Mouse (Mus musculus) hindlimb bud, embryonic 11.5 days (tissue): Measurements from ENCODE around the gene Rap1b.

Experiments
- DNase-seq: peaks from one replicate; pipeline ENCODE4 v3.0.0-alpha.2; 2012; ENCODE audit warnings: low read depth, low spot score; ENCODE audit errors: extremely low spot score

The Rap1b gene

DNA sequence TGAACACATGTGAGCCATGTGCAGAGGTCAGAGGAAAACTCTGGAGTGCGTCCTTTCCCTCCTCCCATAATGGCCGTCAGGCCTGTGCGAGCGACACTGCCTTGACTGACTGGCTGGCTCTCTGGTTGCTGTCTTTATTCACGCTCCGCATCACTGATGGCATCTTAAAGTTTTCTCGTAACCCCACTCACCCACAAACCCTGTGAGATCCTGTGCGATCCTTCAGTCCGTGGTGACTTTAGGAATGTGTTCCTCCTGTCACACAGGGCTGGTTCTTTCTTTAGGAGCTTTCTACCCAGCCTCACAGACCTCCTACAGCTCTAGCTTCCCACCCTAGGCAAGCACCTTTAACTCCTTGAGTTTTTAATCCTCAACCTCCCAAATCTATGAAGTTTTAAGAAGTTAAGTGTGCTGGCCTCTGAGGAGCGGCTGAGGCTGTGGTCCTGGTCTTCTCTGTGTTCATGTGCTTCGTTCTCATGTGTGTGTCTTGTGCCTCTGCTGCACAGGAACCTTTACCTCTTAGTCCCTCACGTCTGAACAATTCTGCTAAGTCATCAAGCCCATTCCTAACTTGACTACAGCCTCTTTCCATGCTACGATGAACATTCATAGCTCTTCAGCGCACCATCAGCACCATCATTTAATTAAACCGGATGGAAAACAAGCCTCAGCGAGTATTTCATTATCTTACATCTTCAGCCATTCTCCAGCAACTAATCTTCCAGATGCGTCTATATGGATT, 73.3 kb downstream of the Rap1b start:
- no peak for DNase-seq

DNA sequence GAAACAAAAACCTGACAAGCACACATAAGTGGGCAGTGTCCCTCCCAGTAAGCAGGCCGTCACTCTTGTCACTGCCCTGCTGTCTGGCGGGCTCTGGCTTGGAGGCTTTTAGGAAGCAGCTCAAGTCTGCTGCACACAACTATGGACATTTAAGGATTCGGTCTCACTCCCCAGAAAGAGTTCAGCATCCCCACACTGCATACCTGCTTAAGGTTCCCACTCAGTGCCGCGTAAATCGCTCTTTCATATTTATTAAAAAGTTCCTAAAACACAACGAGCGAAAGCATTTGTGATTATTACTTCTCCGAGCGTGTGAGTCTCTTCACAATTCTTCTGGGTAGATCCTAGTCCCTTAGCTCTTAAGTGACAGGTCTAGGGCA, 74.7 kb downstream of the Rap1b start:
- no peak for DNase-seq

- DNase-seq = no peak
Observed at GRCm38 (mm10) chr10:117770286-117771130, 75.3 kb downstream of the Rap1b start.

DNA sequence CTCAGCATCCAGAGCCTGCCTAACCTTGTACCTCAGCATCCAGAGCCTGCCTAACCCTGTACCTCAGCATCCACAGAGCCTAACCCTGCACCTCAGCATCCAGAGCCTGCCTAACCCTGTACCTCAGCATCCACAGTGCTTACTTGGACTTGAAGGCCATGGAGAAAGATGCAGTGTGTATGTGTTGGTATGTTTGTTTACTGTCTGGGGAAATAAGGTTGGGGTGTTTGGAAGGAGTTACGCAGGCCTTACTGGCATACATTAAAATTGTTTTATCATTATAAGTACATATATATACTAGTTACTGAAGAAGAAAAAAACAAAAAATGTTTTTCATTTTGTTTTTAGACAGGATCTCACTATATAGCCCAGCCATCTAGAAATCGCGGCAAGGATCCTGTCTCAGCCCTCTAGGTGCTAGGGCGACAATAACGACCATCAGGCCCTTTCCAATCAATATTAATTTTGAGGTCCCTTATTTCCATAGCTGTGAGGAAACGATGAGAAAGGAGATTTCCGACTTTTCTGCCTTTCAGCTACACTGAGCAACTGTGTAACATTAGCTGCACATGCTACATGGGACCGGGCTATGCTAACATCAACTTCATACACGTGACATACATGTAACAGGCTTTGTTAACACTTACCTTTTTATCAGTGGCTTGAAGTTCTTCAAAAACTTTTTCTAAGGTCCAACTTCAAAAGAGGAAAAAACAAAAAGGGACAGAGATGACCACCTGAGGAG, 76.1 kb downstream of the Rap1b start:
- no peak for DNase-seq

DNA sequence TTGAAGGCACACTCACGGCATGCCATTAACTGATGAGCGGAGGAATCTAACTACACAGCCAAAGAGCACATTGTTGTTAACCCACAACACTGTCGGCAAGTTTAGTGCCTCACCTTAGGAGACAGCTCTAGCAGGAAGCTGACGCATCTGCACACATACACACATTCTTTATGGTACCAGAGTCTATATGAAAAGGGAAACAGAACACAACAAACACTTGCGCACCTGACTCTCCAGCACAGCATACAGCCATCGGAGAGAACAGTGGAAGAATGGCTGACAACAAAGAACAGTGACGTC, 77.7 kb downstream of the Rap1b start:
- DNase-seq = no peak

- DNase-seq = no peak
Observed at GRCm38 (mm10) chr10:117767286-117768140, 78.3 kb downstream of the Rap1b start.

GRCm38 (mm10) chr10:117766896-117767160, 79.0 kb downstream of the Rap1b start:
- no peak for DNase-seq

DNA sequence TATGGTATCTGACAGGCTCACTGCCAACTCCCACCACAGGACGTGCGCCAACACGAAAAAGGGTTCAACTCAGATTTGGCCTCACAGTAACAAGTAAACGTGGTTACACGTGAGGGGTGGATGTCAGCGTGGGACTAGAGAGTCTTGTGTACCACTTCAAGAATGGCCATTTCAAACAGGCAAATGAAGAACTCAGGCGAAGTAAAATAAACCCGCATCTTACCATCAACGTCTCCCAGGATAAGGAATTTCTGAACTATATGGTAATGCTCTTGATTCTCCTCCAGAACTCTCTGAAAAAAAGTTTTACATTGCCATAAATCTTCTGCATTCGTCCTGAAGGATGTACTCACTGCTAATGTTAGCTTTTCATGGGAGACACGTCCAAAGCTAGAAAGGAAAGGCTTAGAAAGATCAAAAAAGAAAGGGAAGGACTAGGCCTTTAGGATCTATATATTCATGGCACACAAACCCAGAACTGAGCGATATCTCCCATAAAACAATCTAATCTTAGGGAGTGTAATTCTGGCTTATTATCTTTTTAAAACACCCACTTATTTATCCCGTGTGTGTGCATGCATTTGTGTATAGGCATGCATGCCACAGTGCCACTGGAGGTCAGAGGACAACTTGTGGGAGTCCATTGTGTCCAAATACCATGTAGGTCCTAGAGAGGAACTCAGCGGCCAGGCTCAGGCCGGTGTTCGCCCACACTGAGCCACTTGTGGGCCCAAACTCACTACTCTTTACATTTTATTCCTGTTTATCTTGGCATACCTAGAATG, 79.5 kb downstream of the Rap1b start:
- DNase-seq = no peak

- no peak for DNase-seq
Observed at GRCm38 (mm10) chr10:117765116-117765894, 80.5 kb downstream of the Rap1b start.

- no peak for DNase-seq
Observed at GRCm38 (mm10) chr10:117764598-117764997, 81.2 kb downstream of the Rap1b start.
